Mouse (Mus musculus) cortical plate, adult 2 months (tissue): Measurements from ENCODE around the gene Dcp1a.

Experiments used
- CTCF ChIP-seq: fragments of 200-500 bp; IDR thresholded peaks from 2 replicates; pipeline ENCODE4 v1.5.1; 2011; ENCODE audit warnings: mild to moderate bottlenecking, control low read depth, low read length; ENCODE audit not compliant: insufficient read depth; ENCODE audit errors: extremely low read depth
- POLR2A ChIP-seq: fragments of 200-500 bp; IDR thresholded peaks from 2 replicates; pipeline ENCODE4 v1.6.1; 2011; ENCODE audit warnings: mild to moderate bottlenecking, low read length, control low read depth; ENCODE audit not compliant: insufficient read depth; ENCODE audit errors: extremely low read depth

GRCm38 (mm10) chr14:30549777-30550149 is 70.4 kb downstream of the Dcp1a start:
- TF ChIP-seq POLR2A = no peak
- TF ChIP-seq CTCF = no peak
